Mouse (Mus musculus) frontal cortex, adult 2 months (tissue): ENCODE results near the gene Zfp512. TPM values are rescaled to one million over a fixed set of nuclear protein-coding genes. Genes with fewer than 3 reads are reported as not detected.

Source experiments
- DNase-seq, 2 experiments: peaks; one replicate each; pipeline ENCODE4 v3.0.0; 2022; ENCODE audit warnings: low spot score in 1 of 2; ENCODE audit errors: extremely low spot score in 1 of 2
- polyA plus RNA-seq: library from polyadenylated mRNA; depleted of rRNA; stranded (reverse); fragments of >200 nt; gene quantifications from 2 replicates; pipeline ENCODE4 v1.2.3, GENCODE M21; 2012; rRNA removed

Gene Zfp512
- polyA plus RNA-seq, 1 experiment, result 51.9 TPM

- DNase-seq, result no peak
Observed at GRCm38 (mm10) chr5:31528560-31528959, 76.3 kb downstream of the Zfp512 start.

Other genes starting within 250 kb of the Zfp512 start
- 90.8 and 98.9 TPM in 2 replicates for gene Ppm1g, start 231.7 kb upstream of the Zfp512 start, polyA plus RNA-seq
- gene Nrbp1, start 211.6 kb upstream of the Zfp512 start, polyA plus RNA-seq, result 99.9 and 116 TPM in 2 replicates
- not detected in 2 replicates for gene Gm9970, start 211.2 kb upstream of the Zfp512 start, polyA plus RNA-seq
- 3.0 and 3.2 TPM in 2 replicates for gene Krtcap3, start 200.7 kb upstream of the Zfp512 start, polyA plus RNA-seq
- gene Ift172, start 161.3 kb upstream of the Zfp512 start, polyA plus RNA-seq, result 69.6 and 78.0 TPM in 2 replicates
- gene Fndc4, start 156.4 kb upstream of the Zfp512 start, polyA plus RNA-seq, result 132 and 178 TPM in 2 replicates
- 0.16 and 0.23 TPM in 2 replicates for gene Gckr, start 155.0 kb upstream of the Zfp512 start, polyA plus RNA-seq
- gene 4930548H24Rik, start 33.3 kb downstream of the Zfp512 start, polyA plus RNA-seq, result not detected in 2 replicates
- gene Gpn1, start 42.3 kb downstream of the Zfp512 start, polyA plus RNA-seq, result 22.0 and 26.7 TPM in 2 replicates
- 25.6 and 28.7 TPM in 2 replicates for gene Slc4a1ap, start 74.6 kb downstream of the Zfp512 start, polyA plus RNA-seq
- gene Supt7l, start 75.4 kb downstream of the Zfp512 start, polyA plus RNA-seq, result 15.0 and 15.8 TPM in 2 replicates
- 97.5 and 98.3 TPM in 2 replicates for gene Mrpl33, start 144.5 kb downstream of the Zfp512 start, polyA plus RNA-seq
- gene Rbks, start 245.2 kb downstream of the Zfp512 start, polyA plus RNA-seq, result 3.1 and 3.6 TPM in 2 replicates
- 44.9 and 45.2 TPM in 2 replicates for gene Babam2, start 245.3 kb downstream of the Zfp512 start, polyA plus RNA-seq